Comparison of ENCODE assay signal across 8 mouse cellular contexts in the genomic region with DNA sequence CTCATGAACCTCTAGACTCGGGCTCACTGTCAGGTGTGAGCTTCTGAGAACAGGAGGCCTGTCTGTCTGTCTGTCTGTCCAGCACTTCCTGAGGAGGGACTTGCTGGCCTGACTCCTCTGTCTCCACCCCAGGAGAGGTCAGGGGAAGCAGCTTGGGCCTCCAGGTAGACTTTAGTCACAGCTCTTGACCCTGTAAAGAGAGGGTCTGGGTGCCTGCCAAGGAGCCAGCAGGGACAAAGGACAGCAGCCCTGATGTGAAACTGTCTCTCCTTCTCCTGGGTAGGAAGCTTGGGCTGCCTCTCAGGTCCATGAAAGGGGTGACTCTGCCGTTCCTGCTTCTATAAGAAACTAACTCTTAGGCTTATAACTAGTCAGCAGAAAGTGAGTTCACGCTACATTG.
DNase-seq lines count a peak whose midpoint lies in the region; ATAC-seq lines count a peak whose summit lies in the region.

No protein-coding gene starts in this region.

- H3K4me3 ChIP-seq in heart, embryonic 13.5 days = no peak overlapping the region
- H3K4me3 ChIP-seq in limb, embryonic 10.5 days = no peak overlapping the region

- H3K9ac ChIP-seq in heart, embryonic 13.5 days = peak overlapping the region; percentile 62; the same call in 1 of the 2 replicates

- H3K9me3 ChIP-seq in heart, embryonic 13.5 days = no peaks in the 10 kb centered on the region
- H3K9me3 ChIP-seq in limb, embryonic 10.5 days (replicated peaks) = no peaks in the 10 kb centered on the region

- no peak overlapping the region for H3K4me2 ChIP-seq in heart, embryonic 13.5 days

- WGBS in heart, embryonic 13.5 days = 68% methylated on average over 3 of the region's 3 CpGs
- WGBS in limb, embryonic 10.5 days = 75% methylated on average over 3 of the region's 3 CpGs

- no peak for ATAC-seq in heart, embryonic 13.5 days (ENCODE audit: extremely low read depth, insufficient number of reproducible peaks, low FRiP score, low TSS enrichment)

- no peaks in the 10 kb centered on the region for H3K27me3 ChIP-seq in heart, embryonic 13.5 days (replicated peaks)
- H3K27me3 ChIP-seq in limb, embryonic 10.5 days (ENCODE audit: low read depth, poor library complexity, severe bottlenecking) = no peaks in the 10 kb centered on the region

- peaks cover 29% of the 10 kb centered on the region for H3K4me1 ChIP-seq in heart, embryonic 13.5 days
- H3K4me1 ChIP-seq in limb, embryonic 10.5 days = peaks cover 38% of the 10 kb centered on the region

- peak overlapping the region; percentile 48 for H3K27ac ChIP-seq in heart, embryonic 13.5 days (replicated peaks)
- peak overlapping the region; percentile 54; the same call in 1 of the 2 replicates for H3K27ac ChIP-seq in limb, embryonic 10.5 days

- DNase-seq in 3T3-L1 (ENCODE audit: low read depth, low spot score) (peak; percentile 31), 416B (ENCODE audit: low read depth) (peak; percentile 29)
- no peak for DNase-seq in limb, embryonic 10.5 days (ENCODE audit: low spot score)
- peak; percentile 24 for DNase-seq in thymus, postnatal 25 days
- no peak for DNase-seq in urinary bladder, adult 18-20 months (ENCODE audit: low spot score in 2 of 2)
- DNase-seq in gastrocnemius, adult 18-20 months (ENCODE audit: low spot score) = no peak
- no peak for DNase-seq in ovary, postnatal 10 days (ENCODE audit: low spot score)

- no peaks in the 10 kb centered on the region for H3K36me3 ChIP-seq in heart, embryonic 13.5 days
- H3K36me3 ChIP-seq in limb, embryonic 10.5 days = 0 out of 2 replicates have a peak, but pooled peaks cover 2% of the 10 kb centered on the region

Comparison
In these comparisons a context has a peak if more than half of its experiments do, and no peak if none do; other contexts are left out.
1. DNase-seq: peak in 3T3-L1 (single experiment), 416B (single experiment) and thymus, postnatal 25 days (single experiment); none in limb, embryonic 10.5 days (single experiment), urinary bladder, adult 18-20 months (0 of 2), gastrocnemius, adult 18-20 months (single experiment) and ovary, postnatal 10 days (single experiment).